Mouse (Mus musculus): Measurements from ENCODE around the gene Unkl.
"Not testable (repeated sequence)": the region's sequence is repeated elsewhere in the genome, so short reads cannot be mapped to it uniquely, and the experiment has no call there.

Unkl gene

DNA sequence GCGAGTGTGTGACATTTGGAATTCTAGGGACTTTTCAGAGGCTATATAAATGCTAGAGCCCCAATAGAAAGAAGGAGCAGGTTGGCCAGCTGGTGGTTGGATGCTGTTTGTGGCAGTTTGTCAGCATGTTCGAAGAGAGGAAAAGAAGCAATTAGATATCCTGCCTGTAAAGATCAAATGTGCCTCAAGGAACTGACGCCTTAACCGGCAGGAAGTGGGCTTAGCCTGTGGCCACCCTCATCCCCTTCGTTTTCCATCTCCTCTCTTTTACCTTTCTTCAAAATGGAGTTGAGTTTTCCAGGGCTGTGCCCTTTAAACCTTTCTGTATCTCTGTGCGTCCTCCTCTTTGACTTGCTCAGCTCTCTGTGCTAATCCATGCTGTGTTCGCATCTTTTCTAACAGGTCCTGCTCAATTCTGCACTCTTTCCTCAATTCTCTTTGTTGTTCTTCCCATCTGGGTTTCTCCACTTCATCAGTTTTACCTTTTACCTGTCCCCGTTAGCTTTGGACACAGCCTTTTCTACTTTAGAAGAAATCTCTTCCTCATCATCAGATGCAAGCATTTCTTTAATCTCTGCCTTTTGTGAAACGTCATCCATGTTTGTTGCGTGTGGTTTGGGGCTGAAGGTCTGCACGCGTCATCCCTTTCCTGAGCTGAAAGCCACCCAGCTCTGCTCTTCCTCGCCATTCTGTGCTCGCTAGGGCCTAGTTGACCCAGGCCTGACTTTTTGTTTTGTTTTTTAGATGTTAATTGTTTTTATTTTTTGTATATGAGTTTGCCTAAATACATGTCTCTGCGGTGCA lies 31.5 kb downstream of the Unkl start:
- no peak for DNase-seq (ENCODE audit: low spot score in 2 of 2)

DNA sequence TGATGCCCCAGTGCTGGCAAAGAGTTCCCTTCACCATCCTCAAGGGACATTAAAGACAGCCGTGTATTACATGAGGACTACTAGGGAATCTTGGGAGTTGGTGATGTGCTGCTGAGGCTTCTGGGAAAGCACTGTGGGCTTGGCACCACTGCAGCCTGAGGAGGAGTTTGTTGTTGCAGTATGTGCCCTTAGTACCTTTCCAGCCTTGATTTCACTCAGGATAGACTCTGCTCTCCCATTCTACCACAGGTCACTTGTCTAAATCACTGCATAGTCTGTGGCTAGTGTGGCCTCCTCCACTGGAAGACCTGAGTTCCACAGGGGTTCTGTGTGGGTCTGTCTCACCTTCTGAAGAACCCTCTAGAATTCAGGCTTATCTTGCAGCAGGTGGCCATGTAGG lies 32.5 kb downstream of the Unkl start:
- DNase-seq (ENCODE audit: low spot score in 2 of 2): no peak

DNA sequence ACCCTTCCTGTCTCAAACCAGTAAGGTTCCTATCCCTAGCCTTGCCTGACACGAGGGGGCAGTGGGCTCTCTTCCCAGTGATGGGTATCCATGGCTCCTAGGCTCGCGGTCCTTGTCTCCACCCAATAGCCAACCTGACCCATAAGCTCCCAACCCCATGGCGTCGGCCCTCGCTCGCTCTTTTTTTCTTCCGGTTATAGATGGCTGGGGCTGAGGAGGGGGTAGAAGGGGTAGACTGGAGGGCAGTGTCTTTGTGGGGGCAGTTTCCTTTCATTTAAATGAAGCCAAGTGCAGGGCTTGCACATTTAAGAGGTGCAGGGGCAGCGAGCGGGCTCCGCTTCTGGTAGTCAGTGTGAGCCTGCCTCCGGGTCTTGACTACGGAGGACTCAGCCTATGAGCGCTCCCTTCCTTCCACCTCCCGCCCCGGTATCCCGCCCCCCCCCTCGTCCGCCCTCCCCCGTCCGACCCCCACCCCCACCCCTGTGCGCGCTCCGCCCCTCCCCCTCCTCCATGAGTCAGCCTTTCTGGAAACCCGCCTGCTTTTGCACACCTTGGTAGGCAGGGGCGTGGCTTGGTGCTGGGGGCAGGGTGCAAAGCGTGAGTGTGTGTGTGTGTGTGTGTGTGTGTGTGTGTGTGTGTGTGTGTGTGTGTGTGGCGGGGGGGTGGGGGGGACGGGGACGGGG lies 33.8 kb downstream of the Unkl start:
- DNase-seq (ENCODE audit: low spot score in 2 of 2): no peak

DNA sequence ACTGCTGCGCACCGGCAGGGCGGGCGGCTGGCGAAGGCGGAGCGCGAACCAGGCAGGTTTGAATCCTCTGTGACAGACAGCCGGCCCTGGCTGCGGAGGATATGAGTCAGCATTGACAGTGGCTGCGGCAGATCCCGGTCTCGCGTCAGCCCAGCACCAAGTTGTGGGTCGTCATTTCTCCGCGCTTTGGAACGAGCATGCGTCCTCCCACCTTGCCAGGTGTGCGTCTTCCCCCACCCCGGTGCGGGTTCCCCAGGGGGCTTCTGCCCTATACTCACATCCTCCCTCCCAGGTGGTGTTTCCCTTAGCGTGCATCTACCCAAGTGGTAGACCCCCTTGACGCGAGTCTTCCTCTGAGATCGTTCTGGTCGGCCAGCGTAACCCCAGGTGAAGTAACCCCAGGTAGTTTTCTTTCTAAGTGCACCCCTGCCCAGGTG lies 34.3 kb downstream of the Unkl start:
- DNase-seq (ENCODE audit: low spot score in 2 of 2): not testable (repeated sequence)

DNA sequence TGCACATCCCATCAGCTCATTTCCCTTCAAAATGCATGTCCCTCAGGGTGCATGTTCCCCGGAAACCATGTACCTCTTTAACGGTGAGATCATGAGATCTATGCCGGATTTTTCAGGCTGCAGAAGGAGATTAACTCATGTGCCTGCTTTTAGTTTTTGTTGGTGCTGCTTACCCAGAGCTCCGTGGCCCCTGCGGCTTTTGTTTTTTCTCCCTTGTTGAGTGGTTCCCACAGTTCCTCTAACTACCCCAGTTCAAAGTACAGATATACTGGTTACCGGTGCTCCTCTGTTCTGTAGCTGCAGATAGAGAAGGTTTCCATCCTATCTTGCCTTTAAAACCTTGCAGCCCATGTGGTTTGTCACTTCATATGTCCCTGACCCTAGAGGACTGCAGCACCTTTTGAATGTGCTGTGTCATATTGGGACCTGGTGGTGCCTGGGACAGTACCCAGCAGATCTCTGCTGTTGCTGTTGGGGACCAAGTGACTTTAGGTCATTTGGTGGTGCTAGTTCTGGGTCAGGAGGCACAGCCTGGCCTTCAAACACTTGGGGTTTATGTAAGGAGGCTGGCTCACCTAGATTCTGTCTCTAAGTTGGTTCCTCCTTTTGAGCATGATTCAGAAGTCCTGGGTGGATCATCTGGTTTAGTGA lies 34.9 kb downstream of the Unkl start:
- DNase-seq (ENCODE audit: low spot score in 2 of 2): no peak

DNA sequence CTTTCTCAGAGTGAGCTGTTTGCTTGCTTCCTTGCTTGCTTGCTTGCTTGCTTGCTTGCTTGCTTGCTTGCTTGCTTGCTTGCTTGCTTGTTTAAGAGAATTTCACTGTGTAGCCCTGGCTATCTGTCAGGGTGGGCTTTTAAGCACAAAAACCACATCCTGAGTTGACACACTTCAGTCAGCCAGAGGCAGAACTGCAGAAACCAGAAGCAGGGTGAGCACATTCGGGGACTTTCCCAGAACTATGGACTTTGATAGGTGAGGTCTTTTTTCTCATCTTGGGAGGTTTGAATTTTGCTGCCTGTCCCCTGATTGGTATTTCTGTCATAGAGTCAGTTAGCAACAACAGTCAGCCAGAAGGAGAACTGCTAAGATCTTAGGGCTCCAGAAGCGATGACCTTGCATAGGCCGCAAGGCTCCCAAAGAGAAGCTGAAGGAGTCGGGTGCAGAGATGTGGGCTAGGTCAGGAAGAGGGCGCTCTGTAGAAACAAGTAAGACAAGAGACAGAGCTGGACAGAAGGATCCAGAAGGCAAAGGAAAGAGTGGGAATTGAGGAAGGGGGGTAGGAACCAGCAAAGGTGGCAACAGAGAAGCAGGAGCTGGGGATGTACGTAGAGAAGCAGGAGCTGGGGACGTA lies 36.5 kb downstream of the Unkl start:
- no peak for DNase-seq (ENCODE audit: low spot score in 2 of 2)

DNA sequence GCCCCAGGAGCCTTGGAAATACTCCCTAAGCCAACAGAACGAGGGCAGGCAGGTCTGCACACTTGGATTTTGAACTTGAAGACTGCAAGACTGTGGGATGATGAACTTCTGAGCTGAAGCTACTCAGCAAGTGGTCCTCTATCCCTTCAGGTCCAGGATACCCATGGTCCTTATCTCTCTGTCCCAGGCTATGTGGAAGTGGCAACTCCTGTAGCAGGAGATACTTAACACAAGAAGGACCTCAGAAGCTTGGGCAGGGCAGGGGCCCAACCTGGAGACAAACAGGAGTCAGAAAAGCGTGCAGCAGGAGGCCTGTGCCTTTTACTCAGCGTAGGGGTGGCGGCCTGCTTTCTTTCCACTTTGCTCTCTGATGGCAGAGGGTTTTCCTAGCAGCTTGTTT lies 37.5 kb downstream of the Unkl start:
- no peak for DNase-seq (ENCODE audit: low spot score in 2 of 2)

DNA sequence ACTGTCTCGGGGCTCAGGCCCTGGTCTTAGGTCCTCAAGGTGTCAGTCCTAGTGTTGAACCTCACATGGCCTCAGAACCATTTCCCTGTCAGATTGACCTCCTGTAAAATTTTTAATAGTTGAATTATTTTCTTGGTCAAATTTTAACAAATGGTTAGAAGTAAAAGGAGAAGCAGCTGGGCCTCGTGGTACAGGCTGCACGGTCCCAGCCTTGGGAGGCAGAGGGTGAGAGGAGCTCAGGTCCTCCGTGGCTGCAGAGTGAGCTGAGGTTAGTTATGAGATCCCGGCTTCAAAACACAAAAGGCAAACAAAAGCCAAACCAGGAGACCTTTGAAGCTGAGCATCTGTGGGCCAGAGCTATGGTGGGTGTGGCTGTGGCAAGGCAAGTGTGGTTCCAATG lies 39.8 kb downstream of the Unkl start:
- no peak for DNase-seq (ENCODE audit: low spot score in 2 of 2)

DNA sequence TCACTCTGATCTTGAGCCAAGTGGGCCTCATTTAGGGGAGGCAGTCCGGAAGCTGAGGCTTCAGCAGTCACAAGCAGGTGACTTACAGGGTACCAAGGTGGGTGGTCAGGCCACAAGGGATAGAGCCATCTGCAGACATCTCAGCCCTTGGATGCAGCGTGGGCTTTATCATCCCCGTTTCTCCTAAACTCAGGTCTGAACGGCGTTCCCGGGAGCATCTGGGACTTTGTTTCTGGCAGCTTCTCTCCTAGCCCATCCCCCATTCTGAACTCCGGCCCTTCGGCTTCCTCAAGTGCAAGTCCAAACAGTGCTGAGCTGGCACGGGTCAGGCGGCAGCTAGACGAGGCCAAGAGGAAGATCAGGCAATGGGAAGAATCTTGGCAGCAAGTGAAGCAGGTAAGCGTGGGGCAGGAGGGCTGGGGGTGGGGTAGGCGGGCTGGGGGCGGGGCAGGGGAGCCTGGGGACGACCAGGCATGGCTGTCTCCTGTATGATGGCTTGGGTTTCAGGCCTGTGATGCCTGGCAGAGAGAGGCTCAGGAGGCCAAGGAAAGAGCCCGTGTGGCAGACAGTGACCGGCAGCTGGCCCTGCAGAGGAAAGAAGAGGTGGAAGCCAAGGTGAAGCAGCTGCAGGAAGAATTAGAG lies 41.9 kb downstream of the Unkl start:
- not testable (repeated sequence) for DNase-seq (ENCODE audit: low spot score in 2 of 2)

DNA sequence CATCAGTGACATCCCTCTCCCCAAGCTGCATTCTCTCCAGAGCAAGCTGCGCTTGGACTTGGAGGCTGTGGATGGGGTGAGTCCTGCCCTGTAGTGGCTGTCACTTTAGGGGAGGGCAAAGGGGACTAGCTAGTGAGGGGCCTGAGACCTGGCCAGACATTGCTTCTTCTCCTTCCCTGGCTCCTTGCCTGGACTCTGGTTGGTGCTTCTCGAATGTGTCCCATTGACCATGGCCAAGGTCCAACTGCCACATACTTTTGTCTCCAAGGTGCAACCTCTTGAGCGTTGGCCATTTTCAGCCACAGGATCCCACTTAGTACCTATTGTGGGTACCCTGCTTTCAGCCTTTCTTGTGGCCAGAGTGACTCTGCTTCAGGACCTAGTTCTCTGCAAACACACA lies 42.5 kb downstream of the Unkl start:
- no peak for DNase-seq (ENCODE audit: low spot score in 2 of 2)

DNA sequence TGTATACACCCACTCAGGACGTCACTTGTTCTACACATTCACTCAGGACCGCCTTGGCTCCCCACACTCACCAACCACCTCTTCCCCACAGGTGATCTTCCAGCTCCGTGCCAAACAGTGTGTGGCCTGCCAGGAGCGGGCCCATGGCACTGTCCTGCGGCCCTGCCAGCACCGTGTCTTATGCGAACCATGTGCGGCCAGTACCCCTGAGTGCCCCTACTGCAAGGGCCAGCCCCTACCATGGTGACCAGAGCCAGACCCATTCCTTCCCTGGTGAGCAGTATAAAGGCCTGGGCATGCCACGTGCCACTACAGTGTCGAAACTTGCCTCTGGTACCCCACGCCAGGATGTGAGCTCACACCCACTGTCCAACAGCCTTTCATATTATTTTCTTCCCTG lies 43.4 kb downstream of the Unkl start:
- not testable (repeated sequence) for DNase-seq (ENCODE audit: low spot score in 2 of 2)

DNA sequence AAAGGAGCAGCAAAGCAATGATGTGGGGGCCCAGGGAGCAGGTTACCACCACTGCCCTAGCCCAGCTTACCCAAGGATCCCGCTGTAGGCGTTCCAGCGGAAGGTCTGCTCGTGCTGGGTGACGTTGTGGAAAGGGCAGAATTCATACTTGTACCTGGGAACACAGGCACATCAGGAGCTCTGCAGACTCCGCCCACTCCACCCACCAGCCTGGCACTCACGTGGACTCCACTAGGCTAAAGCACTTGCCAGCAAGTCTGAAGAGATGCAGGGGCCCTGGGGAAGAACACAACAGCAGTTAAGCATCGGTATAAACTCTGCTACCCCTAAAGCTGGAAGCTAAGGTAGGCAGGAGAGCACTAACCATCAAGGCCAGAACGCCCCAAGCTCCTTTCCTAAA lies 47.4 kb downstream of the Unkl start:
- no peak for DNase-seq (ENCODE audit: low spot score in 2 of 2)

DNA sequence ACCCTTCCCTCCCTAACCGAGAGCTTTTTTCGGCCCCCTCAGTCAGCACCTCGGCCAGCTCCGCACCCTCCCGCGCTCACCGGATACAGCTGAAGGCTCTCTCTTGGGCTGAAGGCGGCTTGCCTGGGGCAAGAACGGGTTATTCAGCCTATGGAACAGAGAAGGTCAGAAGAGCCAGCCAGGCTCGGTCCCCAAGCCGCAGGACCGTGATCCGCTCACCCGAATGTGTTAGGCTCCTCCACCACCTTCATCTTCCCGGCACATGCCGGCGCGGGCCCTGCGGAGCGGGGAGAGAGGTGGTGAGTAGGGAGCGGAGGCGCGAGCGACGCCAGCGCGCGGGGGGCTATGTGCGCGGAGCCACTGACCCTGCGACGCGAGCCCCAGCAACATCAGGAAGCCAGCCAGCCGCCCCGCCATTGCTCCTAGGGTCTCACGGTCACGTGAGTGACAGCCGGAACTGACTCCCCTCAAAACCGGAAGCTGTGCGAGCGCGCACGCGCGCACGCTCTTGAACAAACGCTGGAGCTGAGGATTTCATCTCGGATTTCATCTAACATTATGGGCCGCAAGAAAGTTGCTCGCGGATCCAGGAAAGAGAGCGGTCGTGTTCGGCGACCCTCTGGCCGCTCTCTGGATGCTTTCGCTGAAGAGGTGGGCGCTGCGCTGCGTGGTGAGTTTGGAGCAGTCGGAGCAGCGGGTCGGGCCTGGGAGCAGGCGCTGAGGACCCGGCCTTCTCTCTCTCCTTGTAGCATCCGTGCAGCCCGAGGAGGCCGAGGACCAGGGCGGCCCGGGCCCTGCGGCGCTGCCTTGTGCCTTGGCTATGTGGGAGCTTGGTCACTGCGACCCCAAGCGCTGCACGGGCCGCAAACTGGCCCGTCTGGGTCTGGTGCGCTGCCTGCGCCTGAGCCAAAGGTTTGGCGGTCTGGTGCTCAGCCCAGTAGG lies 51.8 kb downstream of the Unkl start, which contains the start of the genes Gnptg and Tsr3:
TSS of gene Gnptg (minus strand) at position 430 of the 942 bp plus-strand sequence.
TSS of gene Tsr3 (plus strand) at position 476 of the 942 bp plus-strand sequence.
- DNase-seq (ENCODE audit: low spot score in 2 of 2): peak; percentile 58 to 66

DNA sequence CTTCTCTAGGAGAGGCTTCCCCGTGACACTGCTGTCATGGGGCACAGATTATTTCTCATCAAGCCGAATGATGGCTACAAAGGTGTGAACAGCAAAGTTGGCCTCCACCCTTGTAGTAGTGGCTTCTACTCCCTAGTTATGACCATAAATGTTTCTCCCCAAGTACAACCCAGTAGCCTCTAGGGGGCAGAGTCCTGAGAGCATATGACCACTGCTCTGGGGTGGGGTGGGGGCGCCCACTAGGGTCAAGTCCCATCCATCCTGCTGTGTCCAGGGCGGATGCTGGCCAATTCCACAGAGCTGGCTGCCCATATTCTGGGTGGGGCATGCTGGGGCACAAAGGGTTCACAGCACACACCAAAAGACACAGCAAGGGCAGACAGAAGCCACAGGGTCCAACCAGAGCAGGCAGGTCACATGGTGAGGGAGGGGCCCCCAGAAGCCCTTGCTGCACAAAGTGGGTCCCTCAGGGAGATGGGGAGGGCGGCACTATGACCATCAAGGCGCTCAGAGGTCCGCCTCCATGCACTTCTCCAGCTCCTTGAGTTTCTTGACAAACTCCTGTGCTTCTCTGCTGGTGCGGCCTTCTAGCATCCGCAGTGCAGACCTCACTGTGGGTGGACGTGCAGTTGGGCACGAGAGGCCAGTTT lies 55.1 kb downstream of the Unkl start:
- no peak for DNase-seq (ENCODE audit: low spot score in 2 of 2)

DNA sequence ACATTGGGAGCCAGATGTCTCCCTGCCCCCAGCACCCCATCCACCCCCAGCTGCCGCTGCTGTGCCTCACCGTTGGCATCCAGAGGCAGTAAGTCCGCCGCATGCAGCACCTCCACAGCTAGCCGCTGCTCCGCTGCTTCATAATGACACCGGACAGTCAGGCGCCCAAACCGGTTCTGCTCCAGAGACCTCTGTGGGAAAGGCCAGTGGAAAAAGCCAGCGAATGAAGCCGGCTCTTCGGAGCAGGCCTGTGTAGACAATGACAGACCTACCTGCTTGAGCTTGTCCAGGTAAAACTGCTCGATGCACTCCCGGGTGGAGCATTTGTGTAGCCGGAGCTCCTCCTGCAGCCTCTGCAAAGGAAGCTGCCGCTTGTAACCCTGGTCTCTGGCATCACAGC lies 56.0 kb downstream of the Unkl start:
- no peak for DNase-seq (ENCODE audit: low spot score in 2 of 2)

DNA sequence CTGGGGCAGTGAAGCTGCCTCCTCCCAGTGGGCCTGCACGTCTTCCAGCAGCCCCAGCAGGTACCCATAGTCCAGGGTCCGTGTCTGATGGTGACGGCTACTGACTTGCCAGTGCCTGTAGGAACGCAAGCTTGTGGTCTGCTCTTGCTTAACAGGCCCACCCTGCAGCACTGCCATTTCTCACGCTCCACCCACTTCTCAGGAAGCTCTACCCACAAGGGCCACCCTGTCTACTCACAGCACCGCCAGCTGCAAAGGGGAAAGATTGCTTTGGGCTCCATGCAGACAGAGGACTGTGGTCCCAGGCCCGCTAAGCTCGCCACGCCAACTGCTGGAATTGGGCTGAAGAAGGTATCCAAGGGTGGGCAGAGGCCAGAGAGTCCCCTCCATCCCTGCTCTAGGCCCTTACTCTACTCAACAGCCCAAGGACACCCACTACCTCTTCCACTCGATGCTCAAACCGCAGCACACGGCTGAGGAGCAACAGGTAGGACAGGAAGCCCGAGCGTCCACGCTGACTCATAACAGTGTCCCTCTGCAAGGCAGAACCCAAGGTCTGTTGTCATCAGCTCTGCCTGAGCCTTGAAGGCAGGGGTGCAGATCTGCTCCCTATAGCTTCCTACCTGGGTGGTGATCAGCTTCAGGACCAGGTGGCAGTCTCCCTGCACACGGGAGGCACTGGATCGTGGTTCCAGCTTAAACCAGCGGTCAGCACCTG lies 60.0 kb downstream of the Unkl start:
- no peak for DNase-seq (ENCODE audit: low spot score in 2 of 2)

DNA sequence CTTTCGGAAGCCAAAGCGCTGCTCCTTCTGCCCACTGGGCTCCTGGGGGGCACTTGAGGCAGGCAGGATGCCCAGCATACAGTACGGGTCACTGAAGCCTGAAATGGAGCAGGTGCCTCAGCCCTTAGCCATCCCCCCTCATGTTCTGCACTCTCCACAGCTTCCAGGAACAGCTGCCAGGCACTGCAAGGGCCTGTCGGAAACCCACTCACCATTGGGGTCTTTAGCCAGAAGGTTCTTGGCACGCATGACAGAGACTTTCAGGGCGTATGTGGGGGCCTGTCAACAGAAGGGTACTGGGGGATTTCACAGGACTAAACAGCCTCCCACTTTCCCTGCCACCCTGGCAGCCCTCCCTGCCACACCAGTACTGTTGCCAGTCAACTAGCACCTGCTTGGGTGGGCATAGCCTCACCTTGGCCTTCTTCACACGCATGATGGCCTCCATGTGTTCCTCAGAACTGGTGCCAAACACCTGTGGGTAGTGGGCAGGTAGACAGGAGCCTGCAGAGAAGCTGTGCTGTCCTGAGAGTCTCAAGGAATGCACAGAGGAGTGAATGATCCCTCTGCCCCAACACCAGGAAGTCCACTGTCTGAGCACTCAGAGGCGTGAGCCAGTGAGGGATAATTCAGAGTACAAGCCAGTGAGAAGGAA lies 62.1 kb downstream of the Unkl start:
- DNase-seq (ENCODE audit: low spot score in 2 of 2): no peak

DNA sequence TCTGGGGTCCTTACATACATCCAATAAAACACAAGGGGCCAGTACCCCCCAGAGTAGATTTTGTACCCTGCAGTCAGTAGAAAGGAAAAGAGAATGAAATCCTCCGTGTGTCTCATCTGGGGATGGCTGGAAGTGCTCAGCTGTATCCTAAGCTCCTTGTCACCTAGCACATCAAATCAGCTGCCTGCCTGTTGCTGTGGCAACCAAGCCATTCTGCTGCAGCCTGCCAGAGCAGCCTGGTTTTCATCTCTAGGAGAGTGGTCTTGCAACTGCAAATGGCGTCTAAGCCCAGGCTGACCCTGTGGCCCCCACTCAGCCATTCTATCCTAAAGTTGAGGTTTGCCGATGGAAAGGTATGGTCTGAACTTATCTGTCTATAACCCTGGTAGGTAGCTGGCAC lies 64.4 kb downstream of the Unkl start:
- DNase-seq (ENCODE audit: low spot score in 2 of 2): no peak

DNA sequence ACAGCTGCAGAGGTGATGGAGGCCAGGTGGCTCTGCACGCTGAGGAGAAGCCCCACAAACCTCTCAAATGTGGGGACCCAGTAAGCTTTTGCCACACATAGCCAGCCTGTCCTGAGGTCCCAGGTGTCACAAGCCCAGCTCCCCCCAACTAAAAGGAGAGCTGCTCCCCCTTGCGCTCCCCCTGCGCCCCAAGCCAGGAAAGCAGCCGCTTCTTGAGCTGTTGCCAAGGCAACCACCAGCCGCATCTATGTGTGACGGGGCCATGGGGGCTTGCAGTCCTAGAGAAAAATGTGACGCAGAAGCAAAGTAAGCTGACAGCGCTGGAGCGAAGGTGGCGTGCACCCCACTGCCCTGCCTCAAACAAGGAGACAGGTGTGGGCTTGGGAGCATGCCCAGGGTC lies 65.6 kb downstream of the Unkl start:
- DNase-seq (ENCODE audit: low spot score in 2 of 2): no peak
